Mouse (Mus musculus): ENCODE measurements at regions not wholly inside any gene's neighbourhood (a gene's known extent, or its start where the extent isn't known, plus 50 kb on each side); places are given as distances from the start of the nearest gene placed in this dataset.

DNA sequence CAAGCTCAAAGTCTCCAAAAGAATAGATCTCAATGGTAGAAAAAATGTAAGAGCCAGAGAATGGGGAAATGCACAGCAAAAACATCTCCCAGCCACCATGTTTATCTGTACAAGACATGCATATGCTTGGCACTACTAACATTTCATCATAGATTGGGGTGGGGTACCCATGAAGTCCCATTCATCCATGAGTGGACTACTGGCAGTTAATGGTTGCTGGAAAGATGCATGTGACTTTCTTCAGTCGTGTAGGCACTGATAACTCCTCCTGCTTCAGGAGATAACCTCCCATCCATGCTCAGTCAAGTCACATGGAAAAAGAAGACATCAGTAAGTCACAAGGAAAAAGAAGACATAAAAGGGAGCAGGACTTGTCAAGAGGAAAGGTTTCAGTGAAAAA is 65.3 kb downstream of the Lpar4 start:
- DNase-seq (ENCODE audit: low spot score in 2 of 2): no peak

DNA sequence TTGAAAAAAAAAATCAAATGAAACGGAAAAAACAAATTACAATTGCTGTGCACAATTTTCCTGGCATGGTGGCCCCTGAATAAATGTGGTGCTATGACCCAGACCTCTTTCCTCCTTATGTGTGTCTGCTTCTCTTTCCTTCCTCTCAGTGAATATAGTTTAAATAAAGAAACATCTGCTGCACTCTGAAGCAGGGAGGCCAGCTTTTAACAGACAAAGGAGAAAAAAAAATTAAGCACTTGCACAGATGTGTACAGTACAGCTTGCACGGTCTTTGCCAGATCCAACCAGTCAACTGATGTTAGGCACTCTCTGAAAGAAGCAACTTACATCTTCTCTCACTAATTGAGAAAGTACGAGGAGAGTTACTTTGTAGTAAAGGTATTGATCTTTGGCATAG is 66.4 kb downstream of the Lpar4 start:
- DNase-seq (ENCODE audit: low spot score in 2 of 2): no peak

DNA sequence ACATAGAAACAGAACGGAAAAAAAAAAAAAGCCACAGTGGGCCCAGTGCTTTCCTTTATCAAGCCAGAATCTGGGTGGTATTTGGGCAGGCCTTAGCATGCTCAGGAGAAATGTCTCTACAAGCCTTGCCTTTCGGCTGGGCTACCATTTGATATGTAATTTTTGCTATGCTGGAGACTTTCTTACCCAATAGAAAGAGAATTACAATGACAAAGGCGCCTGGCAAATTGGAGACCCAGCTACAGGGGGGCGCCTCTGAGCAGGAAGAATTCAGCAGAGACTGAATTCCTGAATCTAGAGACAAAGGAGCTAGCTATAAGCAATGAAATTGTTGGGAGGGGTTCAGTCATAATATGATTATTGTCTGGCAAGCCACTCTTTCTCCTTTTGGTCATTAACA is 67.4 kb downstream of the Lpar4 start:
- DNase-seq (ENCODE audit: low spot score in 2 of 2): no peak

DNA sequence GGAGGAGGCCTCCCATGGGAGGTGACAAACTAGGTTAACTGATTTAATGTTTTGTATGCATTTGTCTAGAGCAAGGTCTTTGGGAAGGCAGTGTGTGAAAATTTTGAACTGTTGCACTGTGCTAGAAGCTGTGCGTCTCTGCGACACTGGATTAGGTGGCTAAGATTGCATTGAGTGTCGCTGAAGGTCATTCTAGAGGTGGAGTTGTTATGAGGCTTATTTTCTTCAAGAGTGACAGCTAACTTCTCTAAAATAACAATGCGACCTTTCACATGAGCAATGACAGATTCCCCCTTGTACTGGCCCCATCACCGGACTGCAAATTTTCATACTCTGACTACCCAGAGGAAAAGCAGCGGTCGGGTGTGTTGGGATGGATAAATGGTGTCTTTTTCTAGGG is 83.8 kb upstream of the P2ry10 start:
- no peak for DNase-seq (ENCODE audit: low spot score in 2 of 2)

DNA sequence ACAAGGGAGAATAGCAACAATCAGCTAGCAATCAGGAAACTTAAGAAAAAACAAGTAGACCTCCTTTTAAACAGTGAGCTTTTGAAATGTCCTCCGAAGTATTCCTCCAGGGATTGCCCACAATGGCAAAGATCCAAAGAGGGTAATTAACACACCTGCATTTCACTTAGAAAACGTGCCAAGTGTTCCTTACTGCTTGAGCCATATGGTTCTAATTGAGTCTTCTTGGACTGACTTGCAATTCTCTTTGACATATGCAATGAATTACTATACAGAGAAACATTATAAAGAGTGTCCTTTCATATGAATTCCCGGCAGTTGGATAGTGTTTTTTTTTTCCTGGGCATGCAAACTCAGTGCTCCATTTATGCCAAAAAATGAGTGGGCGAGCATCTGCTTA is 79.3 kb upstream of the P2ry10 start:
- no peak for DNase-seq (ENCODE audit: low spot score in 2 of 2)

DNA sequence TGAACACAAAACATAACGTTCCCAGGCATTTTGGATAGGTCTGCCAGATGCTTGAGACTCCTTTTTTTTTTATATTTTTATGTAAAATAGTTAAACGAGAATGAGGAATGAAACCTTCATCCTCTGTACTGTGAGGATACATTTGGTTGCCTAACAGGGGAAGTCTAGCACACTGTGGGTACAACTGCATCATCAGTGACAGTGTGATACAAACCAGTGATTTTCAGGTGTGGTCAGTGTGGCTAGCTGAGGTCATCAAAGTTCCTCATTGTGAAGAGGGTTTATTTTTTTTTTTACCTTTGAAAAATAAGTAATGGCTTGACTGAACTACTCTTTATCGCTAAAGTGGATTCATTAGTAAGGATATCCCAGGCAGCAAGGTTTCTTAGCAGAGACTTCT is 75.7 kb upstream of the P2ry10 start:
- DNase-seq (ENCODE audit: low spot score in 2 of 2): no peak

DNA sequence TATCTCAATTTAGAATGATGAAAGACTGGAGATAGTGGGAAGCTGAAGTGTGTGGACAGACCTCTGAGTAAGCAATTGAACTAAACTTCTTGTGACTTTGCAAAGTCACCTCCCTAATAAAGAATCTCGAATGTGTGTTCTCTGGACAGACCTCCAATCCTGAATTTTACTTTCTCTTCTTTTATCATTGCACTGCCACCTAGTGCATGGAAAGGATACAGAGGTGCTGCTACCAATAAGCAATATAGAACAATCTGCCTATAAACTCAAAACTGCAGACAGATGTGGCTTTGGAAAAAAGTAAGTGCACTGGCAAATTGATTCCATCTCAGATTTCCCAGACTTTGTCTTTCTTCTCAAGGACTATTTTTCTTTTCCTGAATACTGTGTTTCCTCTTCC is 73.0 kb upstream of the P2ry10 start:
- DNase-seq (ENCODE audit: low spot score in 2 of 2): peak in 1 of 2 experiments; percentile 14

DNA sequence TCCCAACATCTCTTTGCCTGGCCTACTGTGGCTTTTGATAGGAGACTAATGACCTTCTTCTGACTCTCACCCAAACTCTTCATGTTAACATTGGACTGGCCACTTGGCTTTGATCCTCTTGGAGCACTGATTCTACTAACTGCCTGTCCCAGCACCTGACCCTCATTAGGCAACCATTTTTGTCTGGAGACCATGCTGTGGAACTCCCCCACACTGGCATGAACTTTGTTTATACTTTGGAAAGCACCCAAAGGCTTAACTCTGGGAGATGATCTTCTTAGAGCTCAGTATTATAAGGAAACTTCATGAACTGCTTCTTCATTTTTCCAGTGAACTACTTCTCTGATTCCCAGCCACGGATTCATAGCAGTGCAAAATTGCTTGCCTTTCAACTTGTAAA is 56.6 kb upstream of the P2ry10 start:
- DNase-seq (ENCODE audit: low spot score in 2 of 2): no peak

DNA sequence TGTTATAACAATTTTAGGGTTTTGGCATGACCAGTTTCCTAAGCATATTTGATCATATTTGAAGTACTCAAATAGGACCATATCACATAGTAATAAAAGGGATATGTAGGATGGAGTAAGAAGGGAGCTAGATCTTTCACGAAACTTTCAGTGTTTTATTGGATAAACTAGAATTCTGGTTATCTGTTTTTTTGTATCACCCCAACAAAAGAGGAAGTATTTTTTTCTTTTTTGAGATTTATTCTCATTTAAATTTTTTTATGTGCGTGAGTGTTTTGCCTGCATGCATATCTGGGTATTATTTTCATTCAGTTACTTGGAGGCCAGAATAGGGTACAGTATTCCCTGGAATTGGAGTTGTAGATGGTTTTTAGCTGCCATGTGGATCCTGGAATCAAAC is 50.3 kb upstream of the P2ry10 start:
- no peak for DNase-seq (ENCODE audit: low spot score in 2 of 2)

All from gastrocnemius, postnatal 4 days (tissue).